Mouse (Mus musculus) layer of hippocampus, adult 18-20 months (tissue): Measurements from ENCODE around the gene Krtap19-5. TPM values are rescaled to one million over a fixed set of nuclear protein-coding genes. Genes with fewer than 3 reads are reported as not detected.
A peak's percentile ranks its signal among the peaks of the same experiment; 100 is the strongest.

ENCODE experiments used
- DNase-seq, 2 experiments: peaks; one replicate each; pipeline ENCODE4 v3.0.0; 2022; ENCODE audit warnings: low spot score in 2 of 2
- long read RNA-seq: library from polyadenylated mRNA; stranded (forward); transcript quantifications from one replicate; pipeline ENCODE4 v2.0.0, GENCODE M21; 2021
- total RNA-seq, 2 experiments: library from RNA; stranded (reverse); gene quantifications; 2 replicates each; pipeline ENCODE4 v1.2.3; 2021

Krtap19-5 gene
- total RNA-seq, result not detected
- long read RNA-seq, result 0 reads

DNA sequence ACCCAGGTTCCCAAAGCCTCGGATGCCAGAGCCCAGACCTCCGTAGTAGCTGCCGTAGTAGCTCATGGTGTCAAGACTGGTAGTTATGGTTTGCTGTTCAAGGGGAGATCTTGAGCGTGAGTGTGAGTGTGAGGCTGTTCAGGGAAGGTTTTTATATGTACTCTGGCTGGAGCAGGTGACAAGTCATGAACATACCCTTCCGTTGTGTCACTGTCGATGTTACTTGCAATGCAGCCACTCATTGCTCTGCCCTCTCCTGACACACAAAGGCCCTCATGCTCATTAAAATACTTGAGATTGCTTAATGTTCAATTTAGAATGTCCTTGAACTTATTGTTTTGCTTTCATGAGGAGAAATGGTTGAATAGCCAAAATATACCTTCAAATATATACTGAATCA lies at the start of gene Krtap19-5:
TSS of gene Krtap19-5 (minus strand) at position 101 of the 400 bp plus-strand sequence.
- DNase-seq, result no peak

DNA sequence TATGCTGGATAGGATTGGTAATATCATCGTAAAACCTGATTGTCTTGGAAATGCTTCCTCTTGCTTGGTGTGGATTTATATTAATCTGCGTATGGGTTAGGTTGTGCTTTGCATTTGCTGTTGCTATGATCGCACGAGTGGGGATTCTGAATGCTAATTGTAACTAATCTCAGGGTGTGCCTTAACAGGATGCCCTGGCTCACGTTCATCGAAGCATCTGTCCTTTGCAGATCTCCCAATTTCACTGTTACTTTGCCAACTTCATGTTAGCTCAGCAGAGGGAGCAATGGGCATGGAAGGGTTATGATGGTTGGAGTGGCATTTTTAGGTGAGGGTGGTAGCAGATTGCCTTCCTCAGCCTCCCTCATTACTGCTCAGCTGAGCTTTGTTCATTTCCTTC lies 44.8 kb upstream of the Krtap19-5 start:
- DNase-seq, result peak in 1 of 2 experiments; percentile 5

DNA sequence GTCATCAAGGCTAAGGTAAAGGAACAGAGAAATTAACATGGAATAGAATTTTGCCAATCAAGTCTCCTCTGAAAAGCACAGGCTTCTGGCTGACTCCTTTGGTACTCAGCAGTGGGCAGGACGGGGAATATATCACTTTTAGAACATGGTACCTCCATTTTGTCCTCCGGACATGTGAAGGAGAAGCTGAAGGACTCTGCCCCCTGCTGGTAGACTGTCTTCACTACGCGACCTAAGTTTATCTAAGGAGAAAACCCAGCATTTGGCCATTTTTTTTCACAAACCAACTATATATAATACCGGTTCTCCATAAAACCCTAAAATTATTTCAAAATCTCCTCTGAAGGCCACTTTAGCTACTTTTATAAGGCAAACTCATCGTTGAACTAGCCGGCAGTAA lies 42.0 kb upstream of the Krtap19-5 start:
- no peak for DNase-seq

DNA sequence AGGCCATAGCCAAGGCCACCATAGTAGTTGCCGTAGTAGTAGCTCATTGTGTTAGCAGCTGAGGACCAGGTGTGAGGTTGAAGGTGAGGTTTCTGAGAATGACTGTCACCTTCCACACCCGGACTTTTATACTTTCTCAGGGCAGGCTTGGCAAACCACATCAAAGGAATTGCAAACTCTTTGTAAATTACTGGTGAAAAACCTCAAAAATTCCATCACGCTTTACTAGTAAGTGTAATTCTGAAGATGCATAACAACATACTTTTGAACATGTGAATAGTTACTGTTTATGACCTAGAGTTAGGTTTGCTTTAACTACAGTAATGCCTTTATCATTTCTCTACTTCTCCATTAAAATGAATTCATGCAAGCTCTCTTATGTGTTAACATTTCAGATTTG lies 35.9 kb upstream of the Krtap19-5 start, which contains the start of gene Krtap19-9b:
TSS of gene Krtap19-9b (minus strand) at position 101 of the 400 bp plus-strand sequence.
- no peak for DNase-seq

DNA sequence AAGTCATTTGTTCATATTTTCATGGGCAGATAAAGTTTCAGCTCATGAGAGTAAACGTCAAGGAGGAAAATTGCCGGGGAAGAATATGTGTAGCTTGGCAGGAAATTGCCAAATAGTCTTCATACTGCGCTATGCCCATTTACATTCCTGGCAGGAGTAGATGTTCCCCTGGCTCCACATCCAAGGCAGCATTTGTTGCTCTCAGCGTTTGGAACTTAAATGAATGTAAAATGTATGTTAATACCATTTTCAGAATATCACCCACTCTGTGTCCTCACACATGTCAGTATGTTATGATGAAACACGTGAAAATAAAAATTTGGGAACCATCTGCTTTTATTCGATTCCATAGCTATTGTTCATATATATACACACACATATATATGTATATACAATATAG lies 9.4 kb downstream of the Krtap19-5 start:
- DNase-seq, result no peak

DNA sequence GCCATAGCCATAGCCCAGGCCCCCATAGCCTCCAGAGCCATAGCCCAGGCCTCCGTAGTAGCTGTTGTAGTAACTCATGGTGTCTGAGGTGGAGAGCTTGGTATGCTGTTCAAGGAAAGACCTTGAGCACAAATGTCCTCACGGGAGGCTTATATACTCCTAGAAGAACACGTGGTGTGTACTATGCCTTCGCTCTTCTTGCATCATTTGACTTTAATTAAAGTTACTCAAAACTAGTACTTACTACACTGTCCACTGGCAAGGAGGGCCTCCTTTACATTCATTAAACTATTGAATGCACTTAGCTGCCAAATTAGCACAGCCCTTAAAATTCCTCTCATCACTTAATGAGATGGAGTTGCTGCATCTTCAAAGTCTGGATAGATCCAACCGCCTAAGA lies 11.3 kb downstream of the Krtap19-5 start, which contains the start of gene Krtap19-4:
TSS of gene Krtap19-4 (minus strand) at position 101 of the 400 bp plus-strand sequence.
- no peak for DNase-seq

DNA sequence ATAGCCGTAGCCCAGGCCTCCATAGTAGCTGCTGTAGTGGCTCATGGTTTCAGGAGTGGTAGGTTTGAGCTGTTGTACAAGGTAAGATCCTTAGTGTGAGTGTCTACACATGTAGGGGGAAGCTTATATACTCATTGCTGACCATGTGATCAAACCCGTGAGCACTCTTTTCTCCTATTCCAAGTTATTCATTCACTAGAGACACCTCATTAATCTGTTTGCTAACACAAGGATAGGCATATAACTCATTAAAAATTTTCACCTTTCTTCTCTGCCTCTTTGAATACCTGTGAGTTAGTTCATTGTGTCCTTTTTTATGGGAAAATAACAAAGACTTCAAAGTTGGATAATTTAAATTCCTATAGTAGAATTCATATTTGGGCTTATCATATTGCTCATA lies 18.3 kb downstream of the Krtap19-5 start, which contains the start of gene Krtap19-3:
TSS of gene Krtap19-3 (minus strand) at position 101 of the 400 bp plus-strand sequence.
- no peak for DNase-seq

DNA sequence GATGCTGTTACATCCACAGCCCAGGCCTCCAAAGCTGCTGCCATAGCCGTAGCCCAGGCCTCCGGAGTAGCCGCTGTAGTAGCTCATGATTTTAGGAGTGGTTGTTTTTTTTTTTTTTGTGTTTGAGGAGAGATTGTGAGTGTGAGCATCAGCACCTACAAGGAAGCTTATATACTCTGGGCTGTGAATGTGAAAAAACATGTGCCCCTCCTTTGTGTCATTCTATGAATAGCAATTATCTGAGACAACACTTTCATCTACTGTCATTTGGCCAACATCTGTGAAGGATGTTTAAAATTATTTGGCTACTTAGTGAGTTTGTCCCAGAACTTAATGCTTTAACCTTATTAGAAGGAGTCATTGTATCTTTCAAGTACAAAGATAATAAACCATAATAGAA lies 22.1 kb downstream of the Krtap19-5 start, which contains the start of gene Krtap19-2:
TSS of gene Krtap19-2 (minus strand) at position 101 of the 400 bp plus-strand sequence.
- DNase-seq, result no peak

DNA sequence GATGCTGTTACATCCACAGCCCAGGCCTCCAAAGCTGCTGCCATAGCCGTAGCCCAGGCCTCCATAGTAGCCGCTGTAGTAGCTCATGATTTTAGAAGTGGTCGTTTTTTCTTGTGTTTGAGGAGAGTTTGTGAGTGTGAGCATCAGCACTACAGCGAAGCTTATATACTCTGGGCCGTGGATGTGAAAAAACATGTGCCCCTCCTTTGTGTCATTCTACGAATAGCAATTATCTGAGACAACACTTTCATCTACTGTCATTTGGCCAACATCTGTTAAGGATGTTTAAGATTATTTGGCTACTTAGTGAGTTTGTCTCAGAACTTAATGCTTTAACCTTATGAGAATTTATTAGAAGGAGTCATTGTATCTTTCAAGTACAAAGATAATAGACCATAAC lies 26.9 kb downstream of the Krtap19-5 start, which contains the start of gene Krtap19-1:
TSS of gene Krtap19-1 (minus strand) at position 101 of the 400 bp plus-strand sequence.
- DNase-seq, result no peak

DNA sequence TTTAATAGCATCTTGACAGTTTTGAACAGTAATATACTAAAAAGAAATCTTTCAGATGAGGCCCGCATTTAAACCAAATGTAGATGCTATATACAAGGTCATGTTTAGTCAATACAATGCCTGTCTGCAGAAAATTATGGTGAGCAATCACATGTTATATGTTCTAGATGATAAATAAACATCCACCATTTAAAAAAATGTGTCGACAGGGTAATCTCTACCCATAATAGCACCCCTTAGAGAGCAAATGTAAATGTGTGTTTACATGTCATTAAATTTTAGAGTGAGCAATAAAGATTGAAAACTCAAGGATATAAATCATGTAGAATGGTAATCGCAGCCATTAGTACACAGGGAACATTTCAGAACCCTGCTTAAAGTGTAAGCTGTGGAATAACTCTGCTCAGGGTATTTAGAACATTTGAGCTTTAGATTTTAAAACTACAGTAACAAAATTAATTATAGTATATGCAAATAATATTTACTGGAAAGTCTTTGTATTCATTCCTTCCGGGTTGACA lies 31.3 kb downstream of the Krtap19-5 start:
- no peak for DNase-seq

DNA sequence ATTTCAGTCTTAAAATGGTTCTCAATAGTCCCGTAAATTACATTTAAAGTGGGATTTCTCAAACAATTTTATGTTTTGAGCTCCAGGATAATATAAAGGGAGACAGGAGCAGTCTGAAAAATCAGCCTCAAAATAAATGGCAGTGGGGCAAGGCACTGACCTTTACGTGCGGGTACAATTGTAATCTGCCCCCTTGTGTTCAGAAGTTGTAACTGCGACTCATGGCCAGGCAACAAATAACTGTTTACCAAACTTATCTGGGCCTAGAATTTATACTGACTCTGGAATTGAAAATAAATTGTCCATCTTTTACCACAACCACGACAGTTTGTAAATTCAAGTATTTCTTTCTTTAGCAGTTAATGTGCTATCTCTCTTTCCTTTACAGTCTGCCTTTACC lies 44.8 kb downstream of the Krtap19-5 start:
- peak in 1 of 2 experiments; percentile 6 for DNase-seq

DNA sequence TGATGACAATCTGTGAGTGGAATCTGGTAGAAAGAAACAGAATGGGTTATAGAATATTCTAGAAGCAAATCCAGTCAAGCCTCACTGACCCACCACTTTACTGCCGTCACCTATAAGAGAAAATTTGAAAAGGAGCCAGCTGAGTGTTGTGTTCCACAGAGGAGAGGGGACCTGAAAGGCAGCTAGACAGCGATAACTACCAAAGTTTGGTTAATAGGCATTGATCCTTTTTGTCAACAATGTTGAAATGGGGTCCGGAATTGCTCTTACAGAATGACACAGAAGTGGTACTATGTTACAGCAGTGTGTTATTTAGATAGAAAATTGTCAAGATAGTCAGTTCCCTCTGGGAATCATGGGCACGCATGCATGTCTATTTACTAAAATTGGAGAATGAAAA lies 47.7 kb downstream of the Krtap19-5 start:
- DNase-seq, result no peak

DNA sequence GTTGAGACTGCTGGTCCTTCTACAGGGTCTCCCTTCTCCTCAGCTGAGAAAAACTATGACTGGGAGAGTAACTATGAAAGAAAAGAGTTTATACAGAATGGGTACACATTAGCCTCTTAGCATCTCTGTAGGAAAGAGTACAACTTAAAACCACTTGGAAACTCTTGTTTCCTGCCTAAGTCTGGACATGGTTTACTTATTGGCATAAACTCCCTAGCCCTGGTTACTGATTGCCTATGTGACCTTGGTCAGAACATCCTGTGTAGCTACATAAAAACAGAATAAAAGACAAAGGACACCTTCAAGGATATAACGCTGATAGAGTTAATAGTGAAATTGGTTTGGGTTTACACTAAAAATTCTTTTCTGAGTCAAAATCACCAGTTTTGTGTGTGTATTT lies 48.9 kb downstream of the Krtap19-5 start:
- DNase-seq, result no peak

Other genes starting within 250 kb of the Krtap19-5 start
- gene Krtap26-1, start 248.7 kb downstream of the Krtap19-5 start, total RNA-seq, result not detected
- not detected for gene Krtap27-1, start 224.8 kb downstream of the Krtap19-5 start, total RNA-seq
- gene 2310061N02Rik, start 188.5 kb downstream of the Krtap19-5 start, total RNA-seq, result not detected
- gene Krtap13-1, start 167.6 kb downstream of the Krtap19-5 start, total RNA-seq, result not detected
- gene Krtap13, start 144.8 kb downstream of the Krtap19-5 start, total RNA-seq, result not detected
- gene 2310034C09Rik, start 137.6 kb downstream of the Krtap19-5 start, total RNA-seq, result not detected
- not detected for gene 2310057N15Rik, start 122.3 kb downstream of the Krtap19-5 start, total RNA-seq
- gene Gm5965, start 118.6 kb downstream of the Krtap19-5 start, total RNA-seq, result not detected
- not detected for gene Gm20741, start 84.2 kb downstream of the Krtap19-5 start, total RNA-seq
- not detected for gene Krtap15, start 76.2 kb downstream of the Krtap19-5 start, total RNA-seq
- gene Krtap14, start 70.3 kb downstream of the Krtap19-5 start, total RNA-seq, result not detected
- not detected for gene Krtap19-1, start 27.0 kb downstream of the Krtap19-5 start, total RNA-seq
- not detected for gene Krtap19-2, start 22.2 kb downstream of the Krtap19-5 start, total RNA-seq
- gene Krtap19-3, start 18.4 kb downstream of the Krtap19-5 start, total RNA-seq, result not detected
- not detected for gene Krtap19-4, start 11.4 kb downstream of the Krtap19-5 start, total RNA-seq
- gene Krtap19-9b, start 35.8 kb upstream of the Krtap19-5 start, total RNA-seq, result not detected
- gene Krtap16-3, start 66.4 kb upstream of the Krtap19-5 start, total RNA-seq, result not detected
- gene Krtap22-2, start 114.3 kb upstream of the Krtap19-5 start, total RNA-seq, result not detected
- gene Gm10229, start 118.8 kb upstream of the Krtap19-5 start, total RNA-seq, result not detected
- not detected for gene Krtap6-1, start 135.2 kb upstream of the Krtap19-5 start, total RNA-seq
- not detected for gene Gm10228, start 145.0 kb upstream of the Krtap19-5 start, total RNA-seq
- gene Krtap6-5, start 151.4 kb upstream of the Krtap19-5 start, total RNA-seq, result not detected
- not detected for gene 1110025L11Rik, start 167.5 kb upstream of the Krtap19-5 start, total RNA-seq
- not detected for gene Krtap6-3, start 187.6 kb upstream of the Krtap19-5 start, total RNA-seq
- not detected for gene Gm6358, start 244.4 kb upstream of the Krtap19-5 start, total RNA-seq